Mouse (Mus musculus): ENCODE data around the gene Pdlim5.
"Not testable (repeated sequence)": the region's sequence is repeated elsewhere in the genome, so short reads cannot be mapped to it uniquely, and the experiment has no call there.

The Pdlim5 gene

GRCm38 (mm10) chr3:142256371-142256770, 139.1 kb downstream of the Pdlim5 start:
- DNase-seq, result no peak

GRCm38 (mm10) chr3:142252086-142252485, 143.4 kb downstream of the Pdlim5 start:
- no peak for DNase-seq

GRCm38 (mm10) chr3:142249458-142249857, 146.0 kb downstream of the Pdlim5 start:
- no peak for DNase-seq

GRCm38 (mm10) chr3:142243263-142243662, 152.2 kb downstream of the Pdlim5 start:
- DNase-seq, result peak; percentile 6

GRCm38 (mm10) chr3:142239298-142239697, 156.2 kb downstream of the Pdlim5 start:
- no peak for DNase-seq

- DNase-seq, result no peak
These were observed 157.0 kb downstream of the Pdlim5 start for GRCm38 (mm10) chr3:142238260-142239046.

- no peak for DNase-seq
These were observed 157.9 kb downstream of the Pdlim5 start for GRCm38 (mm10) chr3:142237621-142238020.

GRCm38 (mm10) chr3:142233606-142234465, 161.7 kb downstream of the Pdlim5 start:
- no peak for DNase-seq

- DNase-seq, result no peak
These were observed 166.8 kb downstream of the Pdlim5 start for GRCm38 (mm10) chr3:142228665-142229064.

GRCm38 (mm10) chr3:142222471-142223103, 172.9 kb downstream of the Pdlim5 start:
- DNase-seq, result no peak

- DNase-seq, result no peak
These were observed 175.6 kb downstream of the Pdlim5 start for GRCm38 (mm10) chr3:142219910-142220309.

GRCm38 (mm10) chr3:142212821-142213220, 182.7 kb downstream of the Pdlim5 start:
- DNase-seq, result no peak

GRCm38 (mm10) chr3:142212186-142212585, 183.3 kb downstream of the Pdlim5 start:
- no peak for DNase-seq

- no peak for DNase-seq
These were observed 185.5 kb downstream of the Pdlim5 start for GRCm38 (mm10) chr3:142209981-142210380.

- DNase-seq, result no peak
These were observed 186.4 kb downstream of the Pdlim5 start for GRCm38 (mm10) chr3:142209057-142209456.

- no peak for DNase-seq
These were observed 188.0 kb downstream of the Pdlim5 start for GRCm38 (mm10) chr3:142207488-142207887.

GRCm38 (mm10) chr3:142206316-142206715, 189.2 kb downstream of the Pdlim5 start:
- no peak for DNase-seq

GRCm38 (mm10) chr3:142196142-142196541, 199.4 kb downstream of the Pdlim5 start:
- no peak for DNase-seq

- DNase-seq, result not testable (repeated sequence)
These were observed 203.9 kb downstream of the Pdlim5 start for GRCm38 (mm10) chr3:142191627-142192026.
